Mouse (Mus musculus) intestine, postnatal 0 days (tissue): Measurements from ENCODE around the gene Ttc9b. TPM values are rescaled to one million over a fixed set of nuclear protein-coding genes. Genes with fewer than 3 reads are reported as not detected.
"Not testable (repeated sequence)": the region's sequence is repeated elsewhere in the genome, so short reads cannot be mapped to it uniquely, and the experiment has no call there.

Experiments used
- ATAC-seq: fragments of 200-750 bp; cut with Nextera tagmentation; 2 replicates; pipeline ENCODE4 v1.8.0; 2017; ENCODE audit warnings: mild to moderate bottlenecking, moderate TSS enrichment, moderate library complexity
- H3K27ac ChIP-seq: fragments of 300-500 bp; sonication (generic); 2 replicates; pipeline ENCODE4 v1.5.1; 2014; ENCODE audit warnings: mild to moderate bottlenecking, low read depth, low read length, moderate library complexity
- H3K27me3 ChIP-seq: fragments of 300-500 bp; sonication (generic); replicated peaks from 2 replicates; pipeline ENCODE4 v1.6.1; 2014; ENCODE audit warnings: low read length, mixed read lengths; ENCODE audit not compliant: control insufficient read depth, insufficient read depth
- H3K36me3 ChIP-seq: fragments of 300-500 bp; sonication (generic); 2 replicates; pipeline ENCODE4 v1.6.1; 2014; ENCODE audit warnings: mild to moderate bottlenecking, moderate library complexity; ENCODE audit not compliant: control insufficient read depth, insufficient read depth
- H3K4me1 ChIP-seq: fragments of 300-500 bp; sonication (generic); replicated peaks from 2 replicates; pipeline ENCODE4 v1.6.1; 2014; ENCODE audit warnings: antibody characterized with exemption, low read length, mixed read lengths; ENCODE audit not compliant: control insufficient read depth, insufficient read depth
- H3K4me2 ChIP-seq: fragments of 300-500 bp; sonication (generic); replicated peaks from 2 replicates; pipeline ENCODE4 v1.6.1; 2014; ENCODE audit warnings: low read depth, mild to moderate bottlenecking, moderate library complexity
- H3K4me3 ChIP-seq: fragments of 300-500 bp; sonication (generic); 2 replicates; pipeline ENCODE4 v1.5.1; 2014; ENCODE audit warnings: low read depth, low read length
- H3K9ac ChIP-seq: fragments of 300-500 bp; sonication (generic); 2 replicates; pipeline ENCODE4 v1.6.1; 2014; ENCODE audit warnings: mild to moderate bottlenecking, low read depth, low read length
- H3K9me3 ChIP-seq: fragments of 300-500 bp; sonication (generic); 2 replicates; pipeline ENCODE4 v1.6.1; 2016; ENCODE audit warnings: mixed run types; ENCODE audit not compliant: control insufficient read depth
- CTCF ChIP-seq: sonication (generic); IDR thresholded peaks from 2 replicates; pipeline ENCODE4 v1.5.1; 2016; ENCODE audit warnings: low read depth, mild to moderate bottlenecking, control low read depth, antibody characterized with exemption, moderate library complexity
- WGBS: fragments of 180-500 bp; shearing (Covaris S2); extraction: QIAGEN DNeasy Blood & Tissue Kit; methylation state at CpG from one replicate; pipeline ENCODE4 v1.1.7; 2014; 5-methylcytosine and 5-hydroxymethylcytosine counted together
- polyA plus RNA-seq: library from polyadenylated mRNA; unstranded; fragments of >200 nt; fragmentation: Nextera tagmentation; extraction: Ambion mirVana; gene quantifications from 2 replicates; pipeline ENCODE4 v1.2.1, GENCODE M21; 2015

The Ttc9b gene
- polyA plus RNA-seq, 1 experiment from 2014 or later, result 1.6 TPM

DNA sequence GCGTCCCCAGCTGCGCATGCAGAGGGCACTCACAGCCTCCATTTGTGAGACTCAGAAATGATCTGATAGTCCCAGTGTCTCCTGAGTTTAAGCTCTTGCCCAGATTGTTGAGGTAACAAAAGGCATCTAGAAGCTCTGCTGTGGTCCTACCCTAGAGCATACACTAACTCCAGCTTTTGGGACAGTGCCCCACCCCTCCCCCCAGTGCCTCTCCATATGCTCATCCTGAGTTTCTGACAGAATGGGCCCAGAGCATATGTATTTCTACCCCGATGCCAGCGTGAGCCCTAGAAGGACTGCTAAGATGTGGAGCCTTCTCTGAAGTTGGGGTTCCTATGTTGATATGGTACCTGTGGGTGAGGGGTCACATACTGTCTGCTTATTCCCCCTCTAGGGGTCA, 22.3 kb upstream of the Ttc9b start:
- no peaks in the 10 kb centered on the region for H3K9me3 ChIP-seq
- ATAC-seq, result no peak
- no peak overlapping the region for H3K4me2 ChIP-seq
- H3K4me3 ChIP-seq, result no peak overlapping the region
- peaks cover 88% of the 10 kb centered on the region for H3K36me3 ChIP-seq
- H3K27ac ChIP-seq, result no peak overlapping the region
- no peaks in the 10 kb centered on the region for H3K4me1 ChIP-seq
- 95% methylated on average over 4 of the region's 4 CpGs for WGBS
- H3K9ac ChIP-seq, result no peak overlapping the region
- H3K27me3 ChIP-seq, result no peaks in the 10 kb centered on the region
- no peak for TF ChIP-seq CTCF

- Histone ChIP-seq H3K36me3 (peaks cover 85% of the 10 kb centered on the region), H3K27ac (no peak overlapping the region), H3K4me2 (no peak overlapping the region), H3K4me3 (no peak overlapping the region), H3K4me1 (no peaks in the 10 kb centered on the region), H3K9ac (no peak overlapping the region), H3K27me3 (no peaks in the 10 kb centered on the region), H3K9me3 (no peaks in the 10 kb centered on the region)
- TF ChIP-seq CTCF, result no peak
- WGBS, result 89% methylated on average over 6 of the region's 6 CpGs
- ATAC-seq, result no peak
Measured at GRCm38 (mm10) chr7:27633166-27633565, 20.5 kb upstream of the Ttc9b start.

- Histone ChIP-seq H3K27ac (no peak overlapping the region), H3K4me2 (no peak overlapping the region), H3K36me3 (peaks cover 70% of the 10 kb centered on the region), H3K9ac (no peak overlapping the region), H3K27me3 (no peaks in the 10 kb centered on the region), H3K4me1 (no peaks in the 10 kb centered on the region), H3K9me3 (no peaks in the 10 kb centered on the region), H3K4me3 (no peak overlapping the region)
- no peak for ATAC-seq
- no peak for TF ChIP-seq CTCF
- WGBS, result 95% methylated on average over 6 of the region's 6 CpGs
Measured at GRCm38 (mm10) chr7:27634691-27635090, 19.0 kb upstream of the Ttc9b start.

GRCm38 (mm10) chr7:27635094-27635493, 18.6 kb upstream of the Ttc9b start:
- not testable (repeated sequence) for ATAC-seq, H3K27me3 ChIP-seq, H3K27ac ChIP-seq, H3K9me3 ChIP-seq, H3K4me3 ChIP-seq, H3K4me1 ChIP-seq, H3K4me2 ChIP-seq, H3K9ac ChIP-seq
- WGBS, result 98% methylated on average over 2 of the region's 2 CpGs
- H3K36me3 ChIP-seq, result peaks cover 66% of the 10 kb centered on the region

DNA sequence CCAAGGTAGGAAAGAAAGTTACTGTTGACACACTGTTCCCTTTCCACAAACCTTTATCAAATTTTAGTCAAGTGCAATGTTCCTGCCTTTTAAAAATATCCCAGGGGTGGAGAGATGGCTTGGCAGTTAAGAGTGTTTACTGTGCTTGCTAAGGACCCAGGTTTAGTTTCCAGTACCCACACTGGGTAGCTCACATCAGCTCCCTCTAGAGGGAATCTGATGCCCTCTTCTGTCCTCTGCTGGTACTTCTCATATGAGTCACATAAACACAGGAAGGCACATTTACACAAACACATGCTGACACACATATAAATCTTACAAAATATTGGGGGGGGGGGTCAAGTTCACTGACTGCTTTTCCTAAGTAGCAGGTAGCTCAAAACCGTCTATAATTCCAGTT, 9.2 kb upstream of the Ttc9b start:
- H3K27me3 ChIP-seq, result no peaks in the 10 kb centered on the region
- no peak for ATAC-seq
- no peak overlapping the region for H3K27ac ChIP-seq
- TF ChIP-seq CTCF, result peak; percentile 21; the same call in 1 of the 2 replicates
- whole genome bisulfite sequencing, result 54% methylated on average over 1 of the region's 1 CpGs
- H3K36me3 ChIP-seq, result no peaks in the 10 kb centered on the region
- H3K4me1 ChIP-seq, result no peaks in the 10 kb centered on the region
- no peaks in the 10 kb centered on the region for H3K9me3 ChIP-seq
- no peak overlapping the region for H3K4me2 ChIP-seq
- H3K4me3 ChIP-seq, result no peak overlapping the region
- H3K9ac ChIP-seq, result no peak overlapping the region

DNA sequence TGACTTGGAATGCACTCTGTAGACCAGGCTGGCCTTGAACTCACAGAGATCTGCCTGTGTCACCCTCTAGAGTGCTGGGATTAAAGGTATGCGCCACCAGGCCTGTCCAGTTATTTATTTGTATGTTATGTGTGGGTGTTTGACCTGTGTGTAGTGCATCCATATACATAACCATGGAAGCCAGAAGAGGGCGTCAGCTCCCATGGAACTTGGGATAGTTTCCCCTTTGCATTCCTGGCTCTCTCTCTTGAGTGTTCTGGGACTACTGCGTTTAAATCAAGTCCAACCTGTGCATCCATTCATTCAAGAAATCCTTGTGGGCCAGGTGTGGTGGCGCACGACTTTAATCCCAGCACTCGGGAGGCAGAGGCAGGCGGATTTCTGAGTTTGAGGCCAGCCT, 7.2 kb upstream of the Ttc9b start:
- no peak overlapping the region for H3K9ac ChIP-seq
- no peak overlapping the region for H3K27ac ChIP-seq
- H3K4me3 ChIP-seq, result no peak overlapping the region
- no peaks in the 10 kb centered on the region for H3K36me3 ChIP-seq
- 85% methylated on average over 7 of the region's 7 CpGs for WGBS
- no peaks in the 10 kb centered on the region for H3K9me3 ChIP-seq
- H3K4me1 ChIP-seq, result no peaks in the 10 kb centered on the region
- H3K27me3 ChIP-seq, result no peaks in the 10 kb centered on the region
- H3K4me2 ChIP-seq, result no peak overlapping the region
- TF ChIP-seq CTCF, result no peak
- ATAC-seq, result no peak
